In the genomic region with DNA sequence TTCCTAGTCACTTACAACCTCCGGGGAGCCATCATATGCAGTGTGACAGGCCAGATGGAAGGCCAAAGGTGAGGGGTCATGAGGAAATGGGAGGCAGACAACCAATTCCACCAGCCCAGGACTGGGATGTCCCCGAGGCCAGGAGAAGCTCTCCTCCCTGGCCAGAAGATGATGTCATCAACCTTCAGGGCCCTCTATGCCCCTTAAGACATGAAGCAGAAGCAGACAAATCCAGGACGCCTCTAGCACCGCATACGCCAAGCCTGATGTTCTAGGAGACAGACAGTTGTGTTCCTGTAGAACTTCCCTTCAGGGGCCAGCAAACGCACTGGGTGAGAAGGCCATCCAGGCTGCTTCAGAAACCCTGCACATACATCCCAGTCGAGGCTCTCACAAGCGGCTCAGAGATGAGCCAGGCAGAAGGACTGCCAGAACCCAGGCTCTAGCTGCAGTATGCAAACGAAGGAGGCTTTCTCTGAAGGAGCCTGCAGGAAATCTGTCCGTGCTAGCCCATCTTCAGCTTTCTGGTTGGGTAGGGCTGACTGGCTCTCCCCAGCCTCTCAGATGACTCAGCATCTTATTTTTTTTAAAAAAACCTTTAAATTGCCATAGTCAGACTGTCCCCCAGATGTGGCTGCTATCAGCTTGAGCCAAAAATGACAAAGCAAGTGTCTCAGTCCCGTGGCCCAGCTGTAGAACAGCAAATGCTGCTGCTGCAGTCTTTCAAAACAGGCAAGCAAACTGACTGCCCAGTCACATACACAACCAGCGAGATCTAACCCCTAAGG, we compare ENCODE assay signal across 1 mouse cellular context.
TF ChIP-seq lines count a peak whose summit lies in the region.

No protein-coding gene starts in this region.

TF ChIP-seq in MEL, 35 proteins besides CTCF, POLR2A, EP300 and RAD21 (continued from another document):
- TF ChIP-seq TAL1 (IDR thresholded peaks at IDR 0.05; ENCODE audit: low read length) = peak; percentile 51
- no peak for TF ChIP-seq ZKSCAN1 (IDR thresholded peaks at IDR 0.05; ENCODE audit: low read depth, low read length)
- no peak for TF ChIP-seq KAT2A (conservative IDR thresholded peaks at IDR 0.05; ENCODE audit: low read depth, low read length)
- peak; percentile 85 for TF ChIP-seq SIN3A (IDR thresholded peaks at IDR 0.05; ENCODE audit: low read length)
- no peak for TF ChIP-seq USF2 (IDR thresholded peaks at IDR 0.05; ENCODE audit: borderline replicate concordance in 1 of 2, insufficient read depth in 1 of 2, low read depth in 1 of 2, low read length in 2 of 2)
- TF ChIP-seq CHD1 (IDR thresholded peaks at IDR 0.05; ENCODE audit: low read depth, low read length) = no peak
- TF ChIP-seq BHLHE40 (IDR thresholded peaks at IDR 0.05; ENCODE audit: borderline replicate concordance, low read depth, low read length) = no peak
- TF ChIP-seq ZC3H11A (IDR thresholded peaks at IDR 0.05; ENCODE audit: low read depth, low read length) = no peak; the same call in 1 of the 2 replicates
- TF ChIP-seq CHD2 (IDR thresholded peaks at IDR 0.05; ENCODE audit: low read length) = no peak
- TF ChIP-seq HCFC1 (IDR thresholded peaks at IDR 0.05; ENCODE audit: low read depth, low read length) = no peak
- TF ChIP-seq USF1 (IDR thresholded peaks at IDR 0.05; ENCODE audit: low read depth, low read length) = no peak
- TF ChIP-seq MAFK (IDR thresholded peaks at IDR 0.05; ENCODE audit: borderline replicate concordance, low read depth, low read length) = peak; percentile 84
- peak; percentile 58; the same call in 1 of the 2 replicates for TF ChIP-seq RCOR1 (IDR thresholded peaks at IDR 0.05; ENCODE audit: low read depth, low read length)
- TF ChIP-seq MAX (IDR thresholded peaks at IDR 0.05; ENCODE audit: low read length) = peak; percentile 62; the same call in 1 of the 2 replicates
- TF ChIP-seq POLR2AphosphoS2 (IDR thresholded peaks at IDR 0.05; ENCODE audit: low read length) = no peak
- peak; percentile 62 for TF ChIP-seq GATA1 (IDR thresholded peaks at IDR 0.05; ENCODE audit: low read depth, low read length)
- TF ChIP-seq NELFE (IDR thresholded peaks at IDR 0.05; ENCODE audit: low read depth, low read length) = no peak
- no peak for TF ChIP-seq E2F4 (IDR thresholded peaks at IDR 0.05; ENCODE audit: borderline replicate concordance, low read depth, low read length)
- TF ChIP-seq MAZ (IDR thresholded peaks at IDR 0.05; ENCODE audit: low read depth, low read length) = peak; percentile 53; the same call in 1 of the 2 replicates
- no peak for TF ChIP-seq ELF1 (IDR thresholded peaks at IDR 0.05; ENCODE audit: low read depth, low read length)
- no peak for TF ChIP-seq MEF2A (IDR thresholded peaks at IDR 0.05; ENCODE audit: extremely low read depth, insufficient replicate concordance, low read depth, low read length, poor library complexity, severe bottlenecking)
- no peak for TF ChIP-seq ZMIZ1 (IDR thresholded peaks at IDR 0.05; ENCODE audit: low read depth, low read length)
